Mouse (Mus musculus) midbrain, embryonic 12.5 days (tissue): ENCODE data around the gene Ndufc1. TPM values are rescaled to one million over a fixed set of nuclear protein-coding genes. Genes with fewer than 3 reads are reported as not detected.
"Not testable (repeated sequence)": the region's sequence is repeated elsewhere in the genome, so short reads cannot be mapped to it uniquely, and the experiment has no call there.

Experiments
- ATAC-seq: fragments of 200-750 bp; cut with Nextera tagmentation; 2 replicates; pipeline ENCODE4 v1.8.0; 2017; ENCODE audit warnings: low read depth, moderate TSS enrichment, moderate library complexity; ENCODE audit not compliant: low FRiP score
- H3K27ac ChIP-seq: fragments of 300-500 bp; sonication (generic); replicated peaks from 2 replicates; pipeline ENCODE4 v1.5.1; 2016; ENCODE audit warnings: mild to moderate bottlenecking
- H3K27me3 ChIP-seq: fragments of 300-500 bp; sonication (generic); 2 replicates; pipeline ENCODE4 v1.6.1; 2016; ENCODE audit warnings: mild to moderate bottlenecking
- H3K36me3 ChIP-seq: fragments of 300-500 bp; sonication (generic); 2 replicates; pipeline ENCODE4 v1.6.1; 2016
- H3K4me1 ChIP-seq: fragments of 300-500 bp; sonication (generic); 2 replicates; pipeline ENCODE4 v1.6.1; 2016
- H3K4me2 ChIP-seq: fragments of 300-500 bp; sonication (generic); replicated peaks from 2 replicates; pipeline ENCODE4 v1.6.1; 2016; ENCODE audit warnings: mild to moderate bottlenecking, moderate library complexity
- H3K4me3 ChIP-seq: fragments of 300-500 bp; sonication (generic); 2 replicates; pipeline ENCODE4 v1.5.1; 2016; ENCODE audit warnings: mild to moderate bottlenecking
- H3K9ac ChIP-seq: fragments of 300-500 bp; sonication (generic); replicated peaks from 2 replicates; pipeline ENCODE4 v1.6.1; 2016; ENCODE audit warnings: mild to moderate bottlenecking, moderate library complexity
- H3K9me3 ChIP-seq: fragments of 300-500 bp; sonication (generic); 2 replicates; pipeline ENCODE4 v1.6.1; 2016; ENCODE audit warnings: mild to moderate bottlenecking
- WGBS: fragments of 180-500 bp; shearing (Covaris S2); methylation state at CpG from one replicate; pipeline ENCODE4 v1.1.7; 2016; 5-methylcytosine and 5-hydroxymethylcytosine counted together
- polyA plus RNA-seq: library from polyadenylated mRNA; unstranded; fragments of >200 nt; fragmentation: Nextera tagmentation; extraction: Ambion mirVana; gene quantifications from 2 replicates; pipeline ENCODE4 v1.2.1, GENCODE M21; 2016

The Ndufc1 gene
- polyA plus RNA-seq, 1 experiment from 2014 or later = 707 TPM

DNA sequence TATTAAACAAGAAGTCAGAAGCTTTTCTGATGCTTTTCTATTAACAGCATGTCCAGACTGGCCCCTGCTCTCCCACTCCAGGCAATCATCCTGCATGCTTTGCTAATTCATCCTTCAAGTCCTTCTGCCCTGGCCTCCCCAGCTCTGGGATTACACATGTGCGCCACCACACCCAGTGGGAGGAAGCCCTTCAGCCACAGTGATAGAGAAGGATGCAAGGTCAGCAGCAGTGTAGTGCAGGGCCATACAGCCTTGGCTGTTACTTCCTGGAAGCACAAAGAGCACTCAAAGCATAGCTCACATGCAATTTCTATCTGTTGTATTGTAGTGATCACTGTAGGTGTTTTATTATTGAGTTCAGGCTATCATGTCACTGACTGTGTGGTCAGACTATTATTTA is 4.5 kb upstream of the Ndufc1 start:
- ATAC-seq = no peak
- WGBS = 96% methylated on average over 1 of the region's 1 CpGs
- Histone ChIP-seq H3K9me3 (no peaks in the 10 kb centered on the region), H3K4me2 (no peak overlapping the region), H3K9ac (no peak overlapping the region), H3K4me1 (peaks cover 20% of the 10 kb centered on the region), H3K27me3 (no peaks in the 10 kb centered on the region), H3K36me3 (no peaks in the 10 kb centered on the region), H3K27ac (no peak overlapping the region), H3K4me3 (no peak overlapping the region)

DNA sequence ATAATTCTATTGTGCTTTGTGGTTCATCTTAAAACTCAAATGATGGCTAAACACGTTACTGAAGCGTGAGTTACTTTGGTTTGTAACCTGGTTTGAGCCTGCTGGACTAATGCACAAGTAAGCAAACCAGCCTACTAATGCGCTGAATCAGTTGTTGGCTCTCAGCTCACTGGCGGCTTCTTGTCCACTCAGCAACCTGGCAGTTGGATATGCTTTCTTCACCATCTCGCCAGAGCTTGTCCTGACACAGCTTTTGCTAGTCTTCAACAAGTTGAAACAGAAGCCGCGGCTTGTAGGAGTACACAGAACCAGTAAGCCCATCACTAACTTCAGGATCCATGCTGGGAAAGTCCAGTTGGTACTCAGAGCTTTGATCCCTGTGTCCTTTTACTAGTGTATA is 3.7 kb upstream of the Ndufc1 start:
- no peak overlapping the region for H3K9ac ChIP-seq
- WGBS = 92% methylated on average over 7 of the region's 7 CpGs
- no peak overlapping the region for H3K27ac ChIP-seq
- no peak overlapping the region for H3K4me2 ChIP-seq
- no peak for ATAC-seq
- no peaks in the 10 kb centered on the region for H3K9me3 ChIP-seq
- H3K4me1 ChIP-seq = peaks cover 20% of the 10 kb centered on the region
- no peak overlapping the region for H3K4me3 ChIP-seq
- no peaks in the 10 kb centered on the region for H3K27me3 ChIP-seq
- H3K36me3 ChIP-seq = no peaks in the 10 kb centered on the region

DNA sequence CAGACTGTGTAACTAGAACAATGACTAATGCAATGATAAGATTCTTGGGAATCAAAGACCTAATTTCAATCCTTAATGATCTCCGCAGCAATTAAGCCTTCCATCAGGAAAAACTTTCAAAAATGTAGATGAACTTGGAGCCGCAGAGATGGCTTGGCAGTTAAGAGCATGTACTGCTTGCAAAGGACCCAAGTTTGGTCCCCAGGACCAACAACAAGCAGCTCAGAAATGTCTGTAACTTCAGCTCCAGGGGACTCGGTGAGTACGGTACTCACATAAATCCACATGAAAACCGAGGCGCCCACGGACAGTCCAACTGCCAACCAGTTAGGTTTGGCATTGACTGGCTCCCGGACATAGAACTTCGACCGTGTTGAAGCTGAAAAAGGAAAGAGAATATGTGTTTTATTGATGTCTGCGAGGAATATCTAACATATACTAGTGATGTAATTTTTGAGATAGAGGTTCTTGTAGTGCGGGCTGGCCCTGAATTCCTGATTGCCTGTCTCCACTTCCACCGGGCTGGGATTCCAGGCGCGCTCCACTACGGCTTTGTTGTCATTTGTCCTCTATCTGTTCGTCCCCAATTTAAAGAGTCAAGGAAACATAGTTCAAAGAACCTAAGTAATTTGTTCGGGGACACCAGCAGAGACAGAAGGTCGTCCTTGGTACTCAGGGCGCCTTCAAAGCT is 773 bp downstream of the Ndufc1 start:
- Histone ChIP-seq H3K4me3 (peak overlapping the region; percentile 85), H3K4me2 (peak overlapping the region; percentile 69), H3K27me3 (no peaks in the 10 kb centered on the region), H3K27ac (peak overlapping the region; percentile 96), H3K4me1 (peaks cover 8% of the 10 kb centered on the region), H3K36me3 (peaks cover 30% of the 10 kb centered on the region), H3K9me3 (no peaks in the 10 kb centered on the region), H3K9ac (peak overlapping the region; percentile 89)
- WGBS = 26% methylated on average over 20 of the region's 20 CpGs
- ATAC-seq = peak; percentile 8; the same call in 1 of the 2 replicates

DNA sequence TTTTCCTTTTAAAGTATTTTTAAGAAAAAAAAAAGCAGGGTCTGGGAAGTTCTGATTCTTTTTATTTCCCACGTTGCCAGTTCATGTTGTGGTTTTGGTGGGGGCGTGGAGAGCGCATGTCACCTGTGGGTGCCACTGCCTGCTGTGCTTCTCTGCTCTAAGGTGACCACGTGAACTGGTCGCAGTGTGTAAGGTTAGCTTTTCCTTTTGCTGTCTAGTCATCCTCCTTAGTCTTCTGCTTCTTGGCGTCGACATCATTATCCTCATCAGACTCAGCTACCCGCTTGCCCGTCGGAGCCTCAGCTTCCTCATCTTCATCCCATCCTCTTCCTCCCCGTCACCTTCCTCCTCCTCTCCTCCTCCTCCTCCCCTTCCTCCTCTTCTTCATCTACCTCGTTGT is 6.2 kb downstream of the Ndufc1 start:
- WGBS = 90% methylated on average over 12 of the region's 12 CpGs
- ATAC-seq = no peak
- H3K27me3 ChIP-seq = peaks cover 11% of the 10 kb centered on the region
- H3K9ac ChIP-seq = no peak overlapping the region
- H3K4me3 ChIP-seq = no peak overlapping the region
- H3K4me1 ChIP-seq = peaks cover 13% of the 10 kb centered on the region
- H3K9me3 ChIP-seq = no peaks in the 10 kb centered on the region
- H3K36me3 ChIP-seq = peaks cover 35% of the 10 kb centered on the region
- H3K27ac ChIP-seq = no peak overlapping the region
- no peak overlapping the region for H3K4me2 ChIP-seq

GRCm38 (mm10) chr3:51402054-51402453 is 6.7 kb downstream of the Ndufc1 start:
- Histone ChIP-seq H3K4me1 (peaks cover 13% of the 10 kb centered on the region), H3K36me3 (peaks cover 35% of the 10 kb centered on the region), H3K27me3 (peaks cover 15% of the 10 kb centered on the region)
- not testable (repeated sequence) for H3K9ac ChIP-seq, H3K4me3 ChIP-seq, ATAC-seq, H3K27ac ChIP-seq, H3K9me3 ChIP-seq, H3K4me2 ChIP-seq
- WGBS = 68% methylated on average over 4 of the region's 4 CpGs

GRCm38 (mm10) chr3:51400682-51401081 is 8.1 kb downstream of the Ndufc1 start:
- no peak overlapping the region for H3K27ac ChIP-seq
- no peak overlapping the region for H3K4me3 ChIP-seq
- WGBS = 77% methylated on average over 10 of the region's 10 CpGs
- H3K9ac ChIP-seq = no peak overlapping the region
- ATAC-seq = no peak
- H3K9me3 ChIP-seq = no peaks in the 10 kb centered on the region
- peaks cover 29% of the 10 kb centered on the region for H3K27me3 ChIP-seq
- no peak overlapping the region for H3K4me2 ChIP-seq
- H3K4me1 ChIP-seq = peaks cover 22% of the 10 kb centered on the region
- peaks cover 28% of the 10 kb centered on the region for H3K36me3 ChIP-seq

DNA sequence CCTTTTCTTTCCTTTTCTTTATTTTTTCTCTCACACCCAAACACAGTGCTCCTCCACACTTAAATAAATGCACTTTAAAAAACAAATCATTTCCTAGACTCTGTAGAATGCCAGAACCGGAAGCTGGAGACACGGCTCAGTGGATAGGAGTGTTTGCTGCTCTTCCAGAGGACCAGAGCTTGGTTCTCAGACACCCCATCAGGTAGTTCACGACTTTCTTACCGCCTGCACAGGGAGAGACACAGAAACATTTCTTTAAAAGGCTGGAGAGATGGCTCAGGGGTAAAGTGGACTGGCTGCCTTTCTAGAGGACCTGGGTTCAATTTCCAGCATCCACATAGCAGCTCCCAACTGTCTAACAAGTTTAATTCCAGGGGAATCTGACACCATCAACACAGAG is 9.3 kb downstream of the Ndufc1 start:
- Histone ChIP-seq H3K27ac (no peak overlapping the region), H3K9me3 (no peaks in the 10 kb centered on the region), H3K4me1 (peaks cover 26% of the 10 kb centered on the region), H3K36me3 (peaks cover 21% of the 10 kb centered on the region), H3K27me3 (peaks cover 37% of the 10 kb centered on the region), H3K4me2 (no peak overlapping the region), H3K4me3 (no peak overlapping the region), H3K9ac (no peak overlapping the region)
- ATAC-seq = no peak
- WGBS = 72% methylated on average over 4 of the region's 4 CpGs

- WGBS = 3% methylated on average over 3 of the region's 3 CpGs
- Histone ChIP-seq H3K4me3 (no peak overlapping the region), H3K9ac (no peak overlapping the region), H3K9me3 (no peaks in the 10 kb centered on the region), H3K4me2 (0 out of 2 replicates have a peak overlapping the region, but pooled peaks have one; percentile 21), H3K36me3 (peaks cover 12% of the 10 kb centered on the region), H3K4me1 (peaks cover 26% of the 10 kb centered on the region), H3K27ac (peak overlapping the region; percentile 8; the same call in 1 of the 2 replicates), H3K27me3 (peaks cover 37% of the 10 kb centered on the region)
- 0 out of 2 replicates have a peak, but pooled peaks have one; percentile 19 for ATAC-seq
These were observed 10.1 kb downstream of the Ndufc1 start for GRCm38 (mm10) chr3:51398667-51399066.

- WGBS = 47% methylated on average over 15 of the region's 15 CpGs
- no peak overlapping the region for H3K4me2 ChIP-seq
- no peak for ATAC-seq
- H3K9ac ChIP-seq = no peak overlapping the region
- H3K36me3 ChIP-seq = peaks cover 3% of the 10 kb centered on the region; the same call in 1 of the 2 replicates
- H3K4me1 ChIP-seq = peaks cover 26% of the 10 kb centered on the region
- peaks cover 37% of the 10 kb centered on the region for H3K27me3 ChIP-seq
- no peak overlapping the region for H3K27ac ChIP-seq
- H3K9me3 ChIP-seq = no peaks in the 10 kb centered on the region
- H3K4me3 ChIP-seq = no peak overlapping the region
These were observed 11.0 kb downstream of the Ndufc1 start for GRCm38 (mm10) chr3:51397700-51398299.

DNA sequence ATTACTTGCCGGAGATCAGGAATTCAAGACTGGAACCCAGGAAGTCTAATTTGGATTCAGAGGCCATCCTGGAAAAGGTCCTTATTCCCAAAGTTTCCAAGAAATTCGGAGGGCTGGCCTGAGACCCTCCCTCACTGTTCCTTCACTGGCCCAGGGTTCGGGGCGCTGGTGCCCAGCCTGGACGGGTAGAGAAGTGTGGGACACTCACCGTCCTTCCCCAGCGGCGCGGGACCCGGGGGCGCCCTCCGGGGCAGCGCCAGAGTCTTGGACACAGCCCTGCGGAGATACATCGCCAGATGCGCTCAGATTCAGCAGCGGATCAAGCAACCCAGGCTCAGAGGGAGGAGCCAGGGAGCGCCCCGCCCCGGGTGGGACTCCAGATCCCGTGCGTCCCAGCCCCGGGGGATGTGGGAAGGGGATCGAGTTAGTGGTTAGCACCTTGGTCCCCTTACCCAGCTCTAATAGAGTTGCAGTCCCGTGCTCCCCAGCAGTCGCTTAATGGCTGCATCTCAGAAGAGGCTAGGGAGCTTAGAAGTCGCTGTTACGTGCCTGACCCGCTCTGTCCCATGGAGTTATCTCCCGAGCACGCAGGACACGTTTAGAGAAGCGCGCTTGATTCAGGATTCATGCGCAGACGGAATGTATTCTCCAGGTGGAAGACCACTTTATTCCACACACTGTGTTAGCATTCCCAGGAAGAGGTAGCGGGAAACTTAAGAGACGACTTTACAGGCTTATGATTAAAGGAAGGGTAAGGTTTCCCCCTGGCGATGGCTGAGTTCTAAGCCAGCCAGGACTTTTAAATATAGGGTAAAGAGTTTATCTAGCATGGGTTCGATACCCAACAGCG is 12.3 kb downstream of the Ndufc1 start, which contains the start of gene Mgarp:
Gene Mgarp, minus strand, starts transcription at position 520 of the 850 bp plus-strand sequence.
- ATAC-seq = peak; percentile 87
- Histone ChIP-seq H3K27me3 (peaks cover 37% of the 10 kb centered on the region), H3K9ac (peak within 1 kb of the TSS; percentile 43), H3K4me3 (peak within 1 kb of the TSS; percentile 48), H3K27ac (no peak within 1 kb of the TSS), H3K36me3 (no peaks in the 10 kb centered on the region), H3K9me3 (no peaks in the 10 kb centered on the region), H3K4me2 (peak within 1 kb of the TSS; percentile 71), H3K4me1 (peaks cover 26% of the 10 kb centered on the region)
- 2% methylated on average over 41 of the region's 41 CpGs for WGBS

DNA sequence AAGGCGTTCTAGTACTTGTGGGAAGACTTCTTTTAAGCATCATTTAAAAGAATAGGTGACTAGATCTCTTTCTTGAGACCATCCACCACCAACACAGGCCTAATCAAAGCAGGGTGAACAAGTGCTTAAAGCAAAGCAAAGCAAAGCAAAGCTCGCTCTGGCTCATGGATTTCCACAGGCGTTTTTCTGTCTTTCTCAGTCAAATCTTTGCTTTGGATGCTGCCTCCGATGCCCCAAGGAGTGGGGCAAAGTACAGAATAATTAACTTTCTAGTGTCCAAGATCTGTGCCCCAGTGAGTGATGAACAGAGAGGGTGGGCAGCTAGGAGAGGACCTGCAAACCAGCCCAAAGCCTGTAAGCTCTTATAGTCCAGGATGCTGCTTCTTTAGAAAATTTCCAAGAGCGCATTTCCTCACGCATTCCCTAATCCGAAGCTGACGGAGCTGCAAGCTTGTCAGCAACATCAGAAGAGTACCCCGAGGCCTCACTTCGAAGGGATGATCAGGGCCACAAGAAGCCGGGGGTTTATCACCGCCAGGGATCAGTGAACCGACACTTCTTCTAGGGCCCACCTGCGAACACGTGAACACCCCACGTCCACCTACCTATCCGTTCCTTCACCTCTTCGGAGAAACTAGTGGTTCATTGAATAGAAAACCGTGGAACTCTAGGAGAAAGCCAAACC is 13.2 kb downstream of the Ndufc1 start:
- Histone ChIP-seq H3K36me3 (no peaks in the 10 kb centered on the region), H3K9ac (no peak overlapping the region), H3K27me3 (peaks cover 37% of the 10 kb centered on the region), H3K27ac (no peak overlapping the region), H3K4me1 (peaks cover 26% of the 10 kb centered on the region), H3K4me2 (peak overlapping the region; percentile 71), H3K4me3 (peak overlapping the region; percentile 48), H3K9me3 (no peaks in the 10 kb centered on the region)
- 16% methylated on average over 19 of the region's 19 CpGs for whole genome bisulfite sequencing
- no peak for ATAC-seq
